Mouse (Mus musculus): ENCODE results near the gene Alkbh6. TPM values are rescaled to one million over a fixed set of nuclear protein-coding genes. Genes with fewer than 3 reads are reported as not detected.

The Alkbh6 gene
- polyA plus RNA-seq, 1 experiment from 2014 or later, result 71.3 TPM

GRCm38 (mm10) chr7:30306083-30306779 is 2.3 kb upstream of the Alkbh6 start:
- H3K36me3 ChIP-seq (ENCODE audit: control insufficient read depth, insufficient read depth, low read length), result peaks cover 12% of the 10 kb centered on the region; the same call in 1 of the 2 replicates
- no peaks in the 10 kb centered on the region for H3K27me3 ChIP-seq (ENCODE audit: control insufficient read depth, insufficient read depth, low read length)
- WGBS, result 94% methylated on average over 16 of the region's 16 CpGs
- H3K4me1 ChIP-seq (replicated peaks; ENCODE audit: control insufficient read depth, insufficient read depth, low read length), result peaks cover 9% of the 10 kb centered on the region
- DNase-seq (ENCODE audit: low spot score), result no peak
- no peaks in the 10 kb centered on the region for H3K9me3 ChIP-seq (ENCODE audit: control insufficient read depth, low read length)
- H3K4me3 ChIP-seq (ENCODE audit: low read depth, low read length), result no peak overlapping the region
- no peak overlapping the region for H3K27ac ChIP-seq (ENCODE audit: low read depth, low read length)
- ATAC-seq (replicated peaks; ENCODE audit: low FRiP score), result no peak
- no peak overlapping the region for H3K9ac ChIP-seq (ENCODE audit: low read length)
- no peak overlapping the region for H3K4me2 ChIP-seq (ENCODE audit: low read depth, low read length, severe bottlenecking)

GRCm38 (mm10) chr7:30309395-30310129 is 1.0 kb downstream of the Alkbh6 start:
- ATAC-seq (replicated peaks; ENCODE audit: low FRiP score) (no peak), DNase-seq (ENCODE audit: low spot score) (no peak)
- Histone ChIP-seq H3K4me3 (ENCODE audit: low read depth, low read length) (peak overlapping the region; percentile 61), H3K27ac (ENCODE audit: low read depth, low read length) (no peak overlapping the region), H3K4me2 (ENCODE audit: low read depth, low read length, severe bottlenecking) (peak overlapping the region; percentile 86), H3K27me3 (ENCODE audit: control insufficient read depth, insufficient read depth, low read length) (no peaks in the 10 kb centered on the region), H3K9me3 (ENCODE audit: control insufficient read depth, low read length) (no peaks in the 10 kb centered on the region), H3K9ac (ENCODE audit: low read length) (peak overlapping the region; percentile 68), H3K4me1 (replicated peaks; ENCODE audit: control insufficient read depth, insufficient read depth, low read length) (peaks cover 11% of the 10 kb centered on the region), H3K36me3 (ENCODE audit: control insufficient read depth, insufficient read depth, low read length) (peaks cover 4% of the 10 kb centered on the region; the same call in 1 of the 2 replicates)
- WGBS, result 70% methylated on average over 15 of the region's 15 CpGs

GRCm38 (mm10) chr7:30310136-30310535 is 1.6 kb downstream of the Alkbh6 start:
- 91% methylated on average over 12 of the region's 12 CpGs for WGBS

GRCm38 (mm10) chr7:30313666-30314320 is 5.3 kb downstream of the Alkbh6 start:
- ATAC-seq (replicated peaks; ENCODE audit: low FRiP score) (no peak), DNase-seq (ENCODE audit: low spot score) (no peak)
- Histone ChIP-seq H3K9ac (ENCODE audit: low read length) (no peak overlapping the region), H3K4me3 (ENCODE audit: low read depth, low read length) (no peak overlapping the region), H3K9me3 (ENCODE audit: control insufficient read depth, low read length) (no peaks in the 10 kb centered on the region), H3K4me1 (replicated peaks; ENCODE audit: control insufficient read depth, insufficient read depth, low read length) (peaks cover 11% of the 10 kb centered on the region), H3K27ac (ENCODE audit: low read depth, low read length) (no peak overlapping the region), H3K4me2 (ENCODE audit: low read depth, low read length, severe bottlenecking) (no peak overlapping the region), H3K36me3 (ENCODE audit: control insufficient read depth, insufficient read depth, low read length) (no peaks in the 10 kb centered on the region; the same call in 1 of the 2 replicates), H3K27me3 (ENCODE audit: control insufficient read depth, insufficient read depth, low read length) (no peaks in the 10 kb centered on the region)
- 49% methylated on average over 27 of the region's 27 CpGs for WGBS

More at GRCm38 (mm10) chr7:30310136-30310535, 1.6 kb downstream of the Alkbh6 start:
- no peaks in the 10 kb centered on the region for H3K9me3 ChIP-seq (ENCODE audit: control insufficient read depth, low read length)
- peaks cover 4% of the 10 kb centered on the region; the same call in 1 of the 2 replicates for H3K36me3 ChIP-seq (ENCODE audit: control insufficient read depth, insufficient read depth, low read length)
- ATAC-seq (replicated peaks; ENCODE audit: low FRiP score), result no peak
- no peak overlapping the region for H3K9ac ChIP-seq (ENCODE audit: low read length)
- no peaks in the 10 kb centered on the region for H3K27me3 ChIP-seq (ENCODE audit: control insufficient read depth, insufficient read depth, low read length)
- H3K4me3 ChIP-seq (ENCODE audit: low read depth, low read length), result no peak overlapping the region
- no peak for DNase-seq (ENCODE audit: low spot score)
- H3K4me1 ChIP-seq (replicated peaks; ENCODE audit: control insufficient read depth, insufficient read depth, low read length), result peaks cover 15% of the 10 kb centered on the region
- no peak overlapping the region for H3K27ac ChIP-seq (ENCODE audit: low read depth, low read length)
- H3K4me2 ChIP-seq (ENCODE audit: low read depth, low read length, severe bottlenecking), result no peak overlapping the region

- Histone ChIP-seq H3K9ac (ENCODE audit: low read length) (peak within 1 kb of the TSS; percentile 41), H3K36me3 (ENCODE audit: control insufficient read depth, insufficient read depth, low read length) (no peaks in the 10 kb centered on the region; the same call in 1 of the 2 replicates), H3K27me3 (ENCODE audit: control insufficient read depth, insufficient read depth, low read length) (no peaks in the 10 kb centered on the region), H3K4me2 (ENCODE audit: low read depth, low read length, severe bottlenecking) (peak within 1 kb of the TSS; percentile 43), H3K4me3 (ENCODE audit: low read depth, low read length) (peak within 1 kb of the TSS; percentile 27), H3K27ac (ENCODE audit: low read depth, low read length) (no peak within 1 kb of the TSS), H3K9me3 (ENCODE audit: control insufficient read depth, low read length) (no peaks in the 10 kb centered on the region), H3K4me1 (replicated peaks; ENCODE audit: control insufficient read depth, insufficient read depth, low read length) (peaks cover 6% of the 10 kb centered on the region; the same call in 1 of the 2 replicates)
- DNase-seq (ENCODE audit: low spot score) (peak; percentile 67), ATAC-seq (replicated peaks; ENCODE audit: low FRiP score) (0 out of 2 replicates have a peak, but pooled peaks have one; percentile 55)
- 1% methylated on average over 9 of the region's 9 CpGs for WGBS
These were observed 6.2 kb downstream of the Alkbh6 start, which contains the start of gene Syne4 for GRCm38 (mm10) chr7:30314721-30315155. TSS of gene Syne4 (plus strand) at chr7:30314807.

GRCm38 (mm10) chr7:30315559-30316529 is 7.3 kb downstream of the Alkbh6 start:
- no peaks in the 10 kb centered on the region; the same call in 1 of the 2 replicates for H3K36me3 ChIP-seq (ENCODE audit: control insufficient read depth, insufficient read depth, low read length)

GRCm38 (mm10) chr7:30318142-30318541 is 9.6 kb downstream of the Alkbh6 start:
- Histone ChIP-seq H3K9ac (ENCODE audit: low read length) (no peak overlapping the region), H3K27me3 (ENCODE audit: control insufficient read depth, insufficient read depth, low read length) (no peaks in the 10 kb centered on the region), H3K4me2 (ENCODE audit: low read depth, low read length, severe bottlenecking) (no peak overlapping the region), H3K27ac (ENCODE audit: low read depth, low read length) (no peak overlapping the region), H3K9me3 (ENCODE audit: control insufficient read depth, low read length) (no peaks in the 10 kb centered on the region), H3K4me1 (replicated peaks; ENCODE audit: control insufficient read depth, insufficient read depth, low read length) (peaks cover 12% of the 10 kb centered on the region), H3K4me3 (ENCODE audit: low read depth, low read length) (no peak overlapping the region), H3K36me3 (ENCODE audit: control insufficient read depth, insufficient read depth, low read length) (no peaks in the 10 kb centered on the region)
- ATAC-seq (replicated peaks; ENCODE audit: low FRiP score) (no peak), DNase-seq (ENCODE audit: low spot score) (no peak)
- 93% methylated on average over 3 of the region's 3 CpGs for WGBS

More at GRCm38 (mm10) chr7:30315559-30316529, 7.3 kb downstream of the Alkbh6 start:
- Histone ChIP-seq H3K9me3 (ENCODE audit: control insufficient read depth, low read length) (no peaks in the 10 kb centered on the region), H3K27me3 (ENCODE audit: control insufficient read depth, insufficient read depth, low read length) (no peaks in the 10 kb centered on the region), H3K4me2 (ENCODE audit: low read depth, low read length, severe bottlenecking) (no peak overlapping the region), H3K4me1 (replicated peaks; ENCODE audit: control insufficient read depth, insufficient read depth, low read length) (peaks cover 6% of the 10 kb centered on the region; the same call in 1 of the 2 replicates), H3K27ac (ENCODE audit: low read depth, low read length) (no peak overlapping the region), H3K4me3 (ENCODE audit: low read depth, low read length) (no peak overlapping the region), H3K9ac (ENCODE audit: low read length) (no peak overlapping the region)
- 80% methylated on average over 13 of the region's 13 CpGs for WGBS
- ATAC-seq (replicated peaks; ENCODE audit: low FRiP score), result no peak
- no peak for DNase-seq (ENCODE audit: low spot score)

Data from forebrain, embryonic 11.5 days (tissue).